Mouse (Mus musculus) cerebellum, adult 2 months (tissue): Measurements from ENCODE around the gene Xrcc2. TPM values are rescaled to one million over a fixed set of nuclear protein-coding genes. Genes with fewer than 3 reads are reported as not detected.
"Not testable (repeated sequence)": the region's sequence is repeated elsewhere in the genome, so short reads cannot be mapped to it uniquely, and the experiment has no call there.

Experiments
- DNase-seq, 2 experiments: peaks; one replicate each; pipeline ENCODE4 v3.0.0; 2021
- H3K27ac ChIP-seq: fragments of 200-500 bp; 2 replicates; pipeline ENCODE4 v1.5.1; 2012; ENCODE audit warnings: low read length, control low read depth, inconsistent platforms; ENCODE audit not compliant: insufficient read depth
- H3K27me3 ChIP-seq: fragments of 200-500 bp; 2 replicates; pipeline ENCODE4 v1.6.1; 2012; ENCODE audit warnings: inconsistent platforms, mild to moderate bottlenecking, low read length, moderate library complexity; ENCODE audit not compliant: control insufficient read depth, insufficient read depth
- H3K4me1 ChIP-seq: fragments of 200-500 bp; 2 replicates; pipeline ENCODE4 v1.6.1; 2011; ENCODE audit warnings: low read length; ENCODE audit not compliant: control insufficient read depth, insufficient read depth
- H3K4me3 ChIP-seq: fragments of 200-500 bp; replicated peaks from 2 replicates; pipeline ENCODE3; 2011; ENCODE audit warnings: mild to moderate bottlenecking, low read depth, low read length, control low read depth; ENCODE audit not compliant: insufficient read depth
- CTCF ChIP-seq: fragments of 200-500 bp; IDR thresholded peaks from 2 replicates; pipeline ENCODE4 v1.5.1; 2011; ENCODE audit warnings: low read depth, mild to moderate bottlenecking, control low read depth, low read length, moderate library complexity, borderline replicate concordance; ENCODE audit not compliant: insufficient read depth
- POLR2A ChIP-seq: fragments of 200-500 bp; IDR thresholded peaks from 2 replicates; pipeline ENCODE4 v1.6.1; 2011; ENCODE audit warnings: low read length, control low read depth, borderline replicate concordance; ENCODE audit not compliant: insufficient read depth
- WGBS: fragments of 180-500 bp; shearing (Covaris S2); methylation state at CpG from one replicate; pipeline ENCODE4 v1.1.7; 2018; 5-methylcytosine and 5-hydroxymethylcytosine counted together
- polyA plus RNA-seq: library from polyadenylated mRNA; depleted of rRNA; stranded (reverse); fragments of >200 nt; gene quantifications from 2 replicates; pipeline ENCODE4 v1.2.3, GENCODE M21; 2012

Xrcc2 gene
- polyA plus RNA-seq, 1 experiment, result 9.6 TPM

GRCm38 (mm10) chr5:25738448-25738847, 32.8 kb upstream of the Xrcc2 start:
- no peaks in the 10 kb centered on the region for H3K4me1 ChIP-seq
- no peak overlapping the region for H3K4me3 ChIP-seq
- DNase-seq, result no peak
- TF ChIP-seq CTCF (no peak), POLR2A (no peak)
- H3K27ac ChIP-seq, result no peak overlapping the region
- whole genome bisulfite sequencing, result 65% methylated on average over 3 of the region's 3 CpGs
- no peaks in the 10 kb centered on the region for H3K27me3 ChIP-seq

- WGBS, result 89% methylated on average over 2 of the region's 2 CpGs
- H3K27ac ChIP-seq, result no peak overlapping the region
Observed at GRCm38 (mm10) chr5:25735861-25736260, 30.2 kb upstream of the Xrcc2 start.

GRCm38 (mm10) chr5:25734318-25734717, 28.7 kb upstream of the Xrcc2 start:
- H3K27me3 ChIP-seq, result no peaks in the 10 kb centered on the region
- no peak overlapping the region for H3K27ac ChIP-seq
- DNase-seq, result peak; percentile 41 to 65
- no peak overlapping the region for H3K4me3 ChIP-seq
- no peak for TF ChIP-seq POLR2A
- TF ChIP-seq CTCF, result peak; percentile 83
- H3K4me1 ChIP-seq, result no peaks in the 10 kb centered on the region
- 0% methylated on average over 1 of the region's 1 CpGs for WGBS

More at GRCm38 (mm10) chr5:25735861-25736260, 30.2 kb upstream of the Xrcc2 start:
- TF ChIP-seq POLR2A (no peak), CTCF (no peak)
- Histone ChIP-seq H3K4me3 (no peak overlapping the region), H3K27me3 (no peaks in the 10 kb centered on the region), H3K4me1 (no peaks in the 10 kb centered on the region)
- DNase-seq, result no peak

GRCm38 (mm10) chr5:25724134-25724675, 18.6 kb upstream of the Xrcc2 start:
- TF ChIP-seq CTCF, result no peak
- no peaks in the 10 kb centered on the region for H3K27me3 ChIP-seq
- H3K27ac ChIP-seq, result no peak overlapping the region
- no peak for DNase-seq
- H3K4me3 ChIP-seq, result no peak overlapping the region
- H3K4me1 ChIP-seq, result no peaks in the 10 kb centered on the region
- WGBS, result 51% methylated on average over 1 of the region's 1 CpGs

- TF ChIP-seq CTCF, result no peak
- Histone ChIP-seq H3K27ac (no peak overlapping the region), H3K4me3 (no peak overlapping the region), H3K27me3 (no peaks in the 10 kb centered on the region), H3K4me1 (no peaks in the 10 kb centered on the region)
- 36% methylated on average over 2 of the region's 2 CpGs for whole genome bisulfite sequencing
- DNase-seq, result no peak
Observed at GRCm38 (mm10) chr5:25723016-25723415, 17.4 kb upstream of the Xrcc2 start.

- no peak for TF ChIP-seq POLR2A
- no peak for TF ChIP-seq CTCF
- Histone ChIP-seq H3K27ac (no peak overlapping the region), H3K4me3 (no peak overlapping the region), H3K4me1 (no peaks in the 10 kb centered on the region), H3K27me3 (no peaks in the 10 kb centered on the region)
- WGBS, result 81% methylated on average over 4 of the region's 4 CpGs
- DNase-seq, result no peak
Observed at GRCm38 (mm10) chr5:25719390-25719789, 13.8 kb upstream of the Xrcc2 start.

- H3K4me3 ChIP-seq, H3K4me1 ChIP-seq, H3K27me3 ChIP-seq, DNase-seq, H3K27ac ChIP-seq: not testable (repeated sequence)
- WGBS, result 82% methylated on average over 4 of the region's 4 CpGs
Observed at GRCm38 (mm10) chr5:25713001-25713706, 7.5 kb upstream of the Xrcc2 start.

GRCm38 (mm10) chr5:25704702-25705566, 691 bp downstream of the Xrcc2 start:
- Histone ChIP-seq H3K27me3 (no peaks in the 10 kb centered on the region), H3K27ac (no peak overlapping the region), H3K4me3 (peak overlapping the region; percentile 53), H3K4me1 (peaks cover 9% of the 10 kb centered on the region)
- no peak for DNase-seq
- 13% methylated on average over 19 of the region's 19 CpGs for WGBS
- TF ChIP-seq POLR2A, result no peak
- TF ChIP-seq CTCF, result no peak

- Histone ChIP-seq H3K4me3 (no peak overlapping the region), H3K27me3 (no peaks in the 10 kb centered on the region), H3K27ac (no peak overlapping the region), H3K4me1 (no peaks in the 10 kb centered on the region; the same call in 1 of the 2 replicates)
- 66% methylated on average over 7 of the region's 7 CpGs for WGBS
- DNase-seq, result no peak
- no peak for TF ChIP-seq CTCF
- no peak for TF ChIP-seq POLR2A
Observed at GRCm38 (mm10) chr5:25697941-25698340, 7.7 kb downstream of the Xrcc2 start.
